Mouse (Mus musculus): ENCODE data around the gene Ttyh3.

The Ttyh3 gene

DNA sequence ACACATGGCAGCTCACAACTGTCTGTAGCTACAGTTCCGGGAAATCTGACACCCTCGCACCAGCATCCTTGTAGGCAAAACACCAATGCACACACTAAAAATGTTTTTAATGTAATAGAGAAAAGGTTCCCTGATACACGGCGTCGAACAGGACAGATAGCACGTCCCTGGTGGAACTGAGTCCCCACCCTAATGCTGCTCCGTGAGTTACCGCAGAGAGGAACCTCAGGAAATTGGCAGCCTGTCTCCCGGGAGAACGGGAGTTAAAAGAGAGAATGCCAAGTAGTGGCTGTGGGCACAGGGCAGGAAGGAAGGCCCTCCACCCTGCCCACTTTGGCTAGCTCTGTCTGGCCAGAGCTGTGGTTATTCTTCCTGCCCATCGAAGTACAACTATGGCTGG lies 2.4 kb upstream of the Ttyh3 start:
- DNase-seq (ENCODE audit: low read depth): no peak

- no peak for DNase-seq (ENCODE audit: low read depth)
These were observed 1.1 kb upstream of the Ttyh3 start for GRCm38 (mm10) chr5:140649881-140650414.

DNA sequence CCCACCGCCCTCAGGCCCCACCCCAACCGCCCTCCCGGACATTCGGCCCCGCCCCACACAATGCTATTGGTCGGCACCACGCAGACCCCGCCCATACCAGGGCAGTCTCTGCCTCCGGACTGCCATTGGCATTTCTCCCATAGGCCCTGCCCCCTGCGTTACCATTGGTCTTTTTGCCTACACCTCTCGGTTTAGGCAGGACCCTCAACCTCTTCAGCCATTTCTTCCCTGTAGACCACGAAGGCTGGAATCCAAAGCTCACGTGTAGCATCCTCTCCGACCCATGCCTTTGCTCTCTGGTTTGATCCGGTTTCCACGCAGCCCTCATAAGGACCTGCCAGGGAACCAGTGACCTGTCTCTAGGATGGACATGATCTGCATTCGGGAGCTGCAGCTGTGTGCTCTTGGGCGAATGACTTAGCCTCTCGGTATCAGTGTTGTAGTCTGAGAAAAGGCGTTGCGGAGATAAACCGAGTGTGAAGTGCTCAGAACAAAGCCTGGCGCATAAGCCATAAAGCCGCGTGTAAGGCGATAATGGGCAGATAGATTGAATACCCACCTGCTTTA lies 353 bp upstream of the Ttyh3 start:
- peak; percentile 96 for DNase-seq (ENCODE audit: low read depth)

DNA sequence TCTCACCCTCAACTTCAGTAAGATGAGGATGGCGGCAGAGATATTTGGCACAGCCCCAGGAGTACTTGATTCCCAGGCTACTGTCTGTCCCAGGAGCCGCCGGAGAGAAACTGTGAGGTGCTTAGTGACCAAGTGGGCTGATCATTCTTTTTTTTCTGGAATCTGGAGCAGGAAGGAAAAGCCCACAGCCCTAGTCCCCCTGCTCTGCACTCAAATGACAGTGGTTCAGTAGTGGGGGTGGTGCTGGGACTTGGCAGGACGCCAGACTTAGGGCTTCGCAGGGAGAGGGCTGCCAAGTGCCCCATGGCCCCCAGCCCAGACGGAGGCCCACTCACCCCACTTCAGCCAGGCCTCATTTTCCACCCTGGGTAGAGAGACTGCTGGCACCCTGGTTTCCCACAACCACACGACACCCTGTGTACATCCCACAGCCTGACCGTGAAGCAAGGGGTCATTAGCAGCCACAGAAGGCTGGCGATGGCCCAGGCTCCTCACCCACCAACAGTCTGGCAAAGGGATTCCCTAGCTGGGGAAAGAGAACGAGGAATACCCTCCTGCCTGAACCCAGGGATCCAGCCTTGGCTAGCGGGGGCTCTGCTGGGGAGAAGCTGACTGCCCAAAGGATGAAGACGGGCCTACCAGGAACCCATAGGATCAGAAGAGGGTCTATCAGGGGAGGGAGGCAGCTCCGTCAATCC lies 861 bp downstream of the Ttyh3 start:
- peak; percentile 69 for DNase-seq (ENCODE audit: low read depth)

GRCm38 (mm10) chr5:140647031-140647760 lies 1.6 kb downstream of the Ttyh3 start:
- DNase-seq (ENCODE audit: low read depth): no peak

DNA sequence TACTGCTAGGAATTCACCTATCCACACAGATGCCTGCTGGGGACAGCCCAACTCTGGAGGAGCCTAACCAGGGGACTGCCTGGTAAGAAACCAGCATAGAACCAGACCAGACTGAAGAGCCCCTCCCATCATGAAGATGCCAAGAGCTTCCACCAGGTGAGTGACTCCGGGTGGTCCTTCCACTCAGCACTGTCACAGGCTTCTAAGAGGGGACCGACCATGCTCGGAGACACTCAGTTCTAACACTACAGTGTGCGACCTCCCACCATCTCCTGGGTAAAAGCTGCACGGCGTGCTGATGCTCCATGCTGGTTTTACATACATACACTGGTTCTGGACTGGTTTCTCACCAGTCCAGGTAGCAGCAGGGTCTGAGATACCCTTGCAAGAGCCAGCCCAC lies 2.7 kb downstream of the Ttyh3 start:
- no peak for DNase-seq (ENCODE audit: low read depth)

DNA sequence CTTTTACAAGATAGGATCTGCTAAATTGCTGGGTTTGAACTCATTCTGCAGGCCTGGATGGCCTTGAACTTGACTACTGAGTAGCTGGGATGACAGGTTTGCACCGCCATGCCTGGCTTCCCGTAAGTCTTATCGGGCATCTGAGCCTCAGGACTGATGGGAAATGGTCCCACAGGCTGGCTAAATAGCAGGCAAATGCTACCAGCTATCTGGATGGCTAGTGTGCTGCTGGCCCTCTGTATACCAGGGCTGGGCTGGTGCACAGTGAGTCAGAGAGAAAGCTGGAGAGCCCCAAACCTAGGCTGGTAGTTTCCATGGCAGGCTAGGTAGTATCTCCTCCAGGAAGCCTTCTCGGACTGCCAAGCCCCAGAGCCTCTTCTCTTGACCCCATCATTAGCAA lies 3.4 kb downstream of the Ttyh3 start:
- DNase-seq (ENCODE audit: low read depth): no peak

DNA sequence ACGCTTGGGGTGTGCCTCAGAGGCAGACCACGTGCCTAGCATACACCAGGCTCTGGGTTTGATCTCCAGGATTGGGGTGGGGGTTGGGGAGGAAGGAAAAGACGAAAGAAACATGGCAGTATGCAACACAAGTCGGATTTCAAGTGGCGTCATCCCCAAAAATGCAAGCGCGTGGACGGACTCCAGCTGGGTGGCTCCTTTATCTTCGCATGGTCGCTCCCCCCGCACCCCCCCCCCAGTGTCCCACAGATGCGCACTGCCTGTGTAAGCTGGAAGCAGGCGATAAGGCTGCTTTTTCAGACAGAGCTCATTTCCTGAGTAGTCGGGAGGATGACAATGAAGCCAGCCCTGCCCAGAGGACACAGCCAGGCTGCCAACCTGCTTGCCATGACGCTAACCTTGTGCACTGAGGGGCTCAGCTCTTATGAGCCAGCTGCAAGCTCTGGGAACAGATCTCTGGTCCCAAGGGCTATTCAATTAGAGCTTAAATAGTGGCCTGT lies 4.1 kb downstream of the Ttyh3 start:
- DNase-seq (ENCODE audit: low read depth): no peak

DNA sequence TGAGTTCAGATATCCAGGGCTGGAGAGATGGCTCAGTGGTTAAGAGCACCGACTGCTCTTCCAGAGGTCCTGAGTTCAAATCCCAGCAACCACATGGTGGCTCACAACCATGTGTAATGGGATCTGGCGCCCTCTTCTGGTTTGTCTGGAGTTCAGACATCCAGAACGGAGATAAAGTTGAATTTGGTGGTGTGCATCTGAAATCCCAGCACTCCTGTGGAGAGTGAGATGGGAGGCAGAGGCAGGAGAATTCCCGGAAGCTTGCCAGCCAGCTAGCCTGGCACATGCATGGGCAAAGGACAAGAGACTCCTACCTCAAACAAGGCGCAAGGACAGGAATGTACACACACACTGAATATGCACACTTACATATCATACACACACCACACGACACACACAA lies 4.6 kb downstream of the Ttyh3 start:
- no peak for DNase-seq (ENCODE audit: low read depth)

GRCm38 (mm10) chr5:140642076-140642475 lies 6.8 kb downstream of the Ttyh3 start:
- DNase-seq (ENCODE audit: low read depth): no peak

DNA sequence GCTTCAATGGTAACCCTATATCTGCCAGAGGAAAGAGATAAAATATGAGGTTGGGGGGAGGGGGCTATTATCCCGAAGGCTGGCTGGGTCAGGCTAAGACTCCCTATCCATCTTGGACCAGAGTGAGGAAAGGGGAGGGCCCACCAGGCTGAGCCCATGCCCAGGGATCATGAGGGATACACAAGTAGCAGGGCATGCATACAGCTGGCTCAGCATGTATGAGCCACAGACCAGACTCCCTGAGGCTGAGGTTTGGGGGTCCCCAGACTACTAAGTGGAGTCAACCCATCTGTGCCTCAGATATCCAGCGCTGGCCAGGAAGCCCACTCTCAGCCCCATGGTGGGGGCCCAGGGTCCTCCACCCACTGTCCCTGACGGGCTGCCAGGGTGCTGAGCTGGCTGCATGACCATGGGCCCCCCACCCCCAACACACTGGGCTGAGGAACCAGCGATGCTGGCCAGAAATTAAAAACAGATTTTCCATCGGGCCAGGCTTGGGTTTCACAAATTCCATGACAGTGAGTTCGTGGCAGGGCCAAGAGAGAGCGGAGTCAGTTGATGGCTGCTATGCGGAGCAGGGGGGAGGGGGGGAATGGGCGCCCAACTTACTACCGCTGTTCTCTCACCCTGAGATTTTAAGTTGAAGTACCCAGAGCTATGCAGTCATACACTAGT lies 7.4 kb downstream of the Ttyh3 start:
- DNase-seq (ENCODE audit: low read depth): no peak

DNA sequence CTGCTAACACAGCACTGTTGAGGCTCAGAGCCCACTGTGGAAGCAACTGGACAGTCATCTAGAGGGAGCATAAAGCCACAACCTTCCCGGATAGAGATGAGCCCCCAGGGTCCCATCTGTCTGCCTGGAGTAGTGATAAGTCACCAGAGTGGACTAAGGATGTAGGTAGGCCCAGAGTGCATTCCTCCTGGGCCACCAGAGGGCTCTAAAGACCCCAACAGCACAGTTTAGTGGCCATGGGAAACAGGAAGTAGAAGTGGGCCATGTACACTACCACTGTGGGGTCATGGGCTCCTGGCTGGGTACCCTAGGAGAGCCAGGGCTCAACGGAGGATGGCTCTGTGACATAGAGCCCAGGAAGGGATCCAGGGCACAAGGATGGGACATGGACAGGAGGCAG lies 8.0 kb downstream of the Ttyh3 start:
- DNase-seq (ENCODE audit: low read depth): no peak

DNA sequence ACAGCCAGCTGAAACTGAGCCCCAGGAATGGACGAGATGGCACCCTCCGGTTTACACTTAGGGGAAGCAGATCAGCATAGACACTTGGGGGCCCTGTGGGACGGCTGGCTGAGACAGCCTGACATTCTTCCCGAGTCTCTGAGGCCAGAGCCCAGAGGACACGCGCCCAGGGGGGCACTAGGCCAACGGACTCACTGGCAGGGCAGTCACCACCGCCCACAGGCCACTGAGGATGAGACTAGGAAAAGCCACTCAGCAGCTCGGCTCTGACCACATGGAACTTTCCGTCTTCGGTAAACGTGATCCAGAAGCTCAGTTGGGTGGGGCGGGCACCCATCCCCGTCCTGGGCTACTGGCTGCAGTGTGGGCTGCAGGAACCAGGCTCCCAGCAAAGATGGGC lies 9.0 kb downstream of the Ttyh3 start:
- DNase-seq (ENCODE audit: low read depth): no peak

GRCm38 (mm10) chr5:140639312-140639711 lies 9.5 kb downstream of the Ttyh3 start:
- no peak for DNase-seq (ENCODE audit: low read depth)

DNA sequence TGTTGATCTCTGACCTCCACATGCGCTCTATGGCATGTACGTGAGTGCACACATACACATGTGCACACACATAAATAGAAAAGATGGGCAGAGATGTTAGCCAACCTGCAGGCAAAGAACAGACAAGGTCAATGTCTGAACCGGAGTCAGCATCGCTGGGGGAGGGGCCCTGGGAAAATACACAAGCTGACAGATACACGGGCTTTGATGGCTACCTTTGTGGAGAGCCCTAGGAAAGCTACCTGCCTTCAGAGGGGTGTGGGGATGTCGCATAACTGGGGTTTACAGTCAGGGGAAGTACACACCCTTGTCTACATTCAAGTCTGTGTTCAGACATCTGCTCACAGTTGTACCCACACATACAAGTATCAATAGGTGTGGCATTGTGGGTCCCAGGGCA lies 10.3 kb downstream of the Ttyh3 start:
- peak; percentile 53 for DNase-seq (ENCODE audit: low read depth)

- DNase-seq (ENCODE audit: low read depth): peak; percentile 69
These were observed 10.8 kb downstream of the Ttyh3 start for GRCm38 (mm10) chr5:140637989-140638388.

GRCm38 (mm10) chr5:140637058-140637410 lies 11.8 kb downstream of the Ttyh3 start:
- DNase-seq (ENCODE audit: low read depth): no peak

DNA sequence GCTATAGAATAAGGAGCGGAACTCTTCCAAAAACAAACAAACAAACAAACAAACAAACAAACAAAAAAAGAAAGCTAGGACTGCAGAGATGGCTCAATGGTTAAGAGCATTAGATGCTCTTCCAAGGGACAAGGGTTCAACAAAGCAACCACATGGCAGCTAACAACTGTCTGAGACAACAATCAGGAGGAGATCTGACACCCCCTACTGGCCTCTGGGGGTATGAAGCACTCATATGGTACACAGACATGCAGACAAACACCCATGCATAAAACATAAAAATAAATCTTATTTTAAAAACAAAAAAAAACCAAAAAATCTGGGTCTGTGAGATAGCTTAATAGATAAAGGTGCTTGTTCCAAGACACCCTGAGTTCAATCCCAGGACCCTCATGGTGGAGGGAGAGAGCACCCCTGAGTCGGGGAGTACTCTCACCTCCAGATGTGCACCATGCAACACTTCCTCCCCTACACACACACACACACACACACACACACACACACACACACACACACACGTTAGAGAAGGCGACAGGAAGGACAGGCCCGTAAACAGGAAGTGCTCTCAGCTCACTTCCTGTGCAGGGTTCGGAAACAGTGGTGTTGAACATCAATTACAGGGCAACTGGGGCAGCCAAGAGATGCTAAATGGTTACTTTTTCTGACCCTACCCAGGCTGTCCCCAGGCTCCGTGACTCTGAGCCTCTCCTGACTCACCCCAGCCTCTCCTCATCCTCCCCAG lies 12.3 kb downstream of the Ttyh3 start:
- DNase-seq (ENCODE audit: low read depth): peak; percentile 75

- DNase-seq (ENCODE audit: low read depth): no peak
These were observed 13.8 kb downstream of the Ttyh3 start for GRCm38 (mm10) chr5:140634798-140635722.

DNA sequence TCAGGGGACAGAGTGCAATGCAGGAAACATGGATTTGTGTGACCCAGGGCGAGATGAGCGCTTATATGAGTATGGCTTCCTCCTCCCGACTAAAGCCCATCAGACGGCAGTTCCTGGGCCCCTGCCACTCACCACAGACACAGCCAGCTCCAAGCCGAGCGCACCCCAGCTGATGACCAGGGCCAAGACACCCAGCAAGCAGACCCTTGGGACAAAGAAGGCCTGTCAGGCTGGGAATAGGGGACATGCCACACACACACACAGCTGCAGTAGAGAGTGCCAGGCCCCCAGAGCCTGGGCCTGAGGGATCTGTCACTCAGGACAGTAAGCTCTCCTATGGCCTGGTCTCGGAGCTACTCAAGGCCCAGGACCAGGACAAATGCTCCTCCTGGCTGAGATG lies 15.4 kb downstream of the Ttyh3 start:
- DNase-seq (ENCODE audit: low read depth): no peak

DNA sequence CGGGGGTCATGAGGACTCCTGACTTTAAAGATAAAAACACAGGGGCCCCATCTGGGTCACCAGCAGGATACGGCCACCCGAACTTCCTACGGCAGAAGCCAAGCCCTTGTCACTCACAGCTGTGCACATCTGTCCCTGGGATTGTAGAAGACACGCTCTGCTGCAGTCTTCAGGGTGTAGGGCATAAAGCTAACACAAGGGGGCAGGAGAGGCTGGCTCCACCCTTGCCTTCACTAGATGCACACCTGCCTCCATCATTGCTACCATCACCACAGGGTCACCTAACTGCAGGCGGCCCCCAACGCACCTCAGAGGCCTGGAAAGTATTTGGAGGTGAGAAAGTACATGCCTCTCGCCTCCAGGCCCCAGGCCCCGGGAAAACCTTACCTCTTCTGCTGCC lies 19.8 kb downstream of the Ttyh3 start:
- DNase-seq (ENCODE audit: low read depth): peak; percentile 73

Data from naive thymus-derived CD4-positive, alpha-beta T cell, adult 2 months (primary cell).